Mouse (Mus musculus) forebrain, embryonic 16.5 days (tissue): Measurements from ENCODE around the gene Chst8. TPM values are rescaled to one million over a fixed set of nuclear protein-coding genes. Genes with fewer than 3 reads are reported as not detected.

Experiments
- ATAC-seq: fragments of 200-750 bp; cut with Nextera tagmentation; 2 replicates; pipeline ENCODE4 v1.8.0; 2017; ENCODE audit warnings: mild to moderate bottlenecking, moderate library complexity
- H3K27ac ChIP-seq: fragments of 300-500 bp; sonication (generic); 2 replicates; pipeline ENCODE4 v1.5.1; 2014; ENCODE audit warnings: low read length, control low read depth
- H3K27me3 ChIP-seq: fragments of 300-500 bp; sonication (generic); replicated peaks from 2 replicates; pipeline ENCODE4 v1.6.1; 2014; ENCODE audit warnings: low read length; ENCODE audit not compliant: control insufficient read depth, insufficient read depth
- H3K36me3 ChIP-seq: fragments of 300-500 bp; sonication (generic); 2 replicates; pipeline ENCODE4 v1.6.1; 2014; ENCODE audit not compliant: control insufficient read depth, insufficient read depth
- H3K4me1 ChIP-seq: fragments of 300-500 bp; sonication (generic); replicated peaks from 2 replicates; pipeline ENCODE4 v1.6.1; 2014; ENCODE audit warnings: low read length; ENCODE audit not compliant: control insufficient read depth, insufficient read depth
- H3K4me2 ChIP-seq: fragments of 300-500 bp; sonication (generic); 2 replicates; pipeline ENCODE4 v1.6.1; 2014; ENCODE audit warnings: mild to moderate bottlenecking, low read length, control low read depth
- H3K4me3 ChIP-seq: fragments of 300-500 bp; sonication (generic); replicated peaks from 2 replicates; pipeline ENCODE4 v1.5.1; 2014; ENCODE audit warnings: mild to moderate bottlenecking, low read length, control low read depth
- H3K9ac ChIP-seq: fragments of 300-500 bp; sonication (generic); replicated peaks from 2 replicates; pipeline ENCODE4 v1.6.1; 2014; ENCODE audit warnings: low read depth, low read length, control low read depth
- H3K9me3 ChIP-seq: fragments of 300-500 bp; sonication (generic); 2 replicates; pipeline ENCODE4 v1.6.1; 2016; ENCODE audit warnings: low read length; ENCODE audit not compliant: control insufficient read depth
- WGBS: fragments of 180-500 bp; shearing (Covaris S2); extraction: QIAGEN DNeasy Blood & Tissue Kit; methylation state at CpG from one replicate; pipeline ENCODE4 v1.1.7; 2014; 5-methylcytosine and 5-hydroxymethylcytosine counted together
- polyA plus RNA-seq: library from polyadenylated mRNA; unstranded; fragments of >200 nt; fragmentation: Nextera tagmentation; extraction: Ambion mirVana; gene quantifications from 2 replicates; pipeline ENCODE4 v1.2.1, GENCODE M21; 2015

Gene Chst8
- polyA plus RNA-seq, 1 experiment from 2014 or later, result 12.0 TPM

- H3K9ac ChIP-seq, result no peak overlapping the region
Observed at GRCm38 (mm10) chr7:34645623-34646022, 166.9 kb downstream of the Chst8 start.

GRCm38 (mm10) chr7:34644591-34644990 lies 167.9 kb downstream of the Chst8 start:
- Histone ChIP-seq H3K9me3 (no peaks in the 10 kb centered on the region), H3K4me1 (peaks cover 6% of the 10 kb centered on the region), H3K9ac (no peak overlapping the region), H3K4me2 (no peak overlapping the region), H3K4me3 (no peak overlapping the region), H3K27me3 (no peaks in the 10 kb centered on the region), H3K27ac (no peak overlapping the region), H3K36me3 (peaks cover 22% of the 10 kb centered on the region)
- 66% methylated on average over 18 of the region's 18 CpGs for WGBS
- no peak for ATAC-seq

More at GRCm38 (mm10) chr7:34645623-34646022, 166.9 kb downstream of the Chst8 start:
- WGBS, result 97% methylated on average over 2 of the region's 2 CpGs
- Histone ChIP-seq H3K27me3 (no peaks in the 10 kb centered on the region), H3K4me2 (no peak overlapping the region), H3K9me3 (no peaks in the 10 kb centered on the region), H3K4me3 (no peak overlapping the region), H3K36me3 (peaks cover 18% of the 10 kb centered on the region), H3K27ac (no peak overlapping the region), H3K4me1 (peaks cover 8% of the 10 kb centered on the region)
- ATAC-seq, result no peak

- Histone ChIP-seq H3K9ac (no peak overlapping the region), H3K4me3 (no peak overlapping the region), H3K4me1 (peaks cover 6% of the 10 kb centered on the region), H3K9me3 (no peaks in the 10 kb centered on the region), H3K4me2 (no peak overlapping the region), H3K27ac (no peak overlapping the region), H3K27me3 (no peaks in the 10 kb centered on the region), H3K36me3 (peaks cover 29% of the 10 kb centered on the region)
- WGBS, result 82% methylated on average over 6 of the region's 6 CpGs
- ATAC-seq, result no peak
Observed at GRCm38 (mm10) chr7:34643329-34643728, 169.2 kb downstream of the Chst8 start.

- Histone ChIP-seq H3K27me3 (no peaks in the 10 kb centered on the region), H3K9me3 (no peaks in the 10 kb centered on the region), H3K27ac (no peak overlapping the region), H3K4me1 (peaks cover 2% of the 10 kb centered on the region), H3K9ac (no peak overlapping the region), H3K4me3 (no peak overlapping the region), H3K36me3 (peaks cover 29% of the 10 kb centered on the region), H3K4me2 (no peak overlapping the region)
- WGBS, result 89% methylated on average over 13 of the region's 13 CpGs
- no peak for ATAC-seq
Observed at GRCm38 (mm10) chr7:34641968-34642367, 170.5 kb downstream of the Chst8 start.

- no peak for ATAC-seq
- H3K9me3 ChIP-seq, result no peaks in the 10 kb centered on the region
- no peak overlapping the region for H3K9ac ChIP-seq
- WGBS, result 88% methylated on average over 11 of the region's 11 CpGs
- H3K27ac ChIP-seq, result no peak overlapping the region
- no peaks in the 10 kb centered on the region for H3K4me1 ChIP-seq
- H3K4me2 ChIP-seq, result no peak overlapping the region
- no peaks in the 10 kb centered on the region for H3K27me3 ChIP-seq
- peaks cover 29% of the 10 kb centered on the region for H3K36me3 ChIP-seq
- H3K4me3 ChIP-seq, result no peak overlapping the region
Observed at GRCm38 (mm10) chr7:34639798-34640197, 172.7 kb downstream of the Chst8 start.

- H3K4me3 ChIP-seq, result no peak overlapping the region
- no peaks in the 10 kb centered on the region for H3K27me3 ChIP-seq
- 71% methylated on average over 4 of the region's 4 CpGs for WGBS
- H3K4me1 ChIP-seq, result no peaks in the 10 kb centered on the region
- H3K9ac ChIP-seq, result no peak overlapping the region
- H3K9me3 ChIP-seq, result no peaks in the 10 kb centered on the region
- no peak overlapping the region for H3K27ac ChIP-seq
- no peak for ATAC-seq
- no peak overlapping the region for H3K4me2 ChIP-seq
- H3K36me3 ChIP-seq, result peaks cover 14% of the 10 kb centered on the region
Observed at GRCm38 (mm10) chr7:34636661-34637060, 175.8 kb downstream of the Chst8 start.

GRCm38 (mm10) chr7:34632966-34633742 lies 179.4 kb downstream of the Chst8 start:
- no peak overlapping the region for H3K4me2 ChIP-seq
- no peaks in the 10 kb centered on the region for H3K9me3 ChIP-seq
- H3K36me3 ChIP-seq, result no peaks in the 10 kb centered on the region
- H3K9ac ChIP-seq, result no peak overlapping the region
- 88% methylated on average over 10 of the region's 10 CpGs for WGBS
- peaks cover 14% of the 10 kb centered on the region for H3K4me1 ChIP-seq
- H3K27ac ChIP-seq, result no peak overlapping the region
- ATAC-seq, result no peak
- H3K4me3 ChIP-seq, result no peak overlapping the region
- H3K27me3 ChIP-seq, result no peaks in the 10 kb centered on the region

- Histone ChIP-seq H3K36me3 (no peaks in the 10 kb centered on the region), H3K4me1 (peaks cover 14% of the 10 kb centered on the region), H3K27me3 (no peaks in the 10 kb centered on the region), H3K4me2 (peak overlapping the region; percentile 69), H3K9me3 (no peaks in the 10 kb centered on the region), H3K9ac (peak overlapping the region; percentile 47), H3K4me3 (peak overlapping the region; percentile 30), H3K27ac (peak overlapping the region; percentile 46; the same call in 1 of the 2 replicates)
- 1% methylated on average over 34 of the region's 34 CpGs for WGBS
- peak; percentile 85 for ATAC-seq
Observed at GRCm38 (mm10) chr7:34630211-34631085, 182.1 kb downstream of the Chst8 start.

- Histone ChIP-seq H3K36me3 (no peaks in the 10 kb centered on the region), H3K9me3 (no peaks in the 10 kb centered on the region), H3K9ac (peak overlapping the region; percentile 47; the same call in 1 of the 2 replicates), H3K4me1 (peaks cover 14% of the 10 kb centered on the region), H3K27ac (peak overlapping the region; percentile 46; the same call in 1 of the 2 replicates), H3K4me3 (peak overlapping the region; percentile 30), H3K4me2 (peak overlapping the region; percentile 69), H3K27me3 (no peaks in the 10 kb centered on the region)
- no peak; the same call in 1 of the 2 replicates for ATAC-seq
- 30% methylated on average over 8 of the region's 8 CpGs for WGBS
Observed at GRCm38 (mm10) chr7:34629702-34630210, 182.8 kb downstream of the Chst8 start.
